Mouse (Mus musculus) midbrain, embryonic 16.5 days (tissue): ENCODE data around the gene Cox7a2. TPM values are rescaled to one million over a fixed set of nuclear protein-coding genes. Genes with fewer than 3 reads are reported as not detected.

Source experiments
- ATAC-seq: fragments of 200-750 bp; cut with Nextera tagmentation; 2 replicates; pipeline ENCODE4 v1.8.0; 2017; ENCODE audit warnings: moderate TSS enrichment
- H3K27ac ChIP-seq: fragments of 300-500 bp; sonication (generic); 2 replicates; pipeline ENCODE4 v1.5.1; 2014; ENCODE audit warnings: mild to moderate bottlenecking, low read length, mixed read lengths
- H3K27me3 ChIP-seq: fragments of 300-500 bp; sonication (generic); 2 replicates; pipeline ENCODE4 v1.6.1; 2014; ENCODE audit warnings: low read depth, low read length, mixed read lengths; ENCODE audit not compliant: control insufficient read depth, insufficient read depth
- H3K36me3 ChIP-seq: fragments of 300-500 bp; sonication (generic); 2 replicates; pipeline ENCODE4 v1.6.1; 2014; ENCODE audit warnings: mild to moderate bottlenecking, low read length, moderate library complexity, mixed read lengths; ENCODE audit not compliant: control insufficient read depth, insufficient read depth
- H3K4me1 ChIP-seq: fragments of 300-500 bp; sonication (generic); 2 replicates; pipeline ENCODE4 v1.6.1; 2014; ENCODE audit warnings: mild to moderate bottlenecking, low read length, mixed read lengths; ENCODE audit not compliant: control insufficient read depth, insufficient read depth
- H3K4me2 ChIP-seq: fragments of 300-500 bp; sonication (generic); 2 replicates; pipeline ENCODE4 v1.6.1; 2014; ENCODE audit warnings: mild to moderate bottlenecking, low read length, mixed read lengths
- H3K4me3 ChIP-seq: fragments of 300-500 bp; sonication (generic); 2 replicates; pipeline ENCODE4 v1.5.1; 2014; ENCODE audit warnings: low read depth, mild to moderate bottlenecking, low read length, moderate library complexity, mixed read lengths
- H3K9ac ChIP-seq: fragments of 300-500 bp; sonication (generic); 2 replicates; pipeline ENCODE4 v1.6.1; 2014; ENCODE audit warnings: low read depth, low read length, mixed read lengths
- H3K9me3 ChIP-seq: fragments of 300-500 bp; sonication (generic); replicated peaks from 2 replicates; pipeline ENCODE4 v1.6.1; 2014; ENCODE audit warnings: mild to moderate bottlenecking, low read length, mixed read lengths; ENCODE audit not compliant: control insufficient read depth, poor library complexity, severe bottlenecking
- WGBS: fragments of 180-500 bp; shearing (Covaris S2); extraction: QIAGEN DNeasy Blood & Tissue Kit; methylation state at CpG from one replicate; pipeline ENCODE4 v1.1.7; 2014; 5-methylcytosine and 5-hydroxymethylcytosine counted together
- polyA plus RNA-seq: library from polyadenylated mRNA; unstranded; fragments of >200 nt; fragmentation: Nextera tagmentation; extraction: Ambion mirVana; gene quantifications from 2 replicates; pipeline ENCODE4 v1.2.1, GENCODE M21; 2015

The Cox7a2 gene
- polyA plus RNA-seq, 1 experiment from 2014 or later = 782 TPM

DNA sequence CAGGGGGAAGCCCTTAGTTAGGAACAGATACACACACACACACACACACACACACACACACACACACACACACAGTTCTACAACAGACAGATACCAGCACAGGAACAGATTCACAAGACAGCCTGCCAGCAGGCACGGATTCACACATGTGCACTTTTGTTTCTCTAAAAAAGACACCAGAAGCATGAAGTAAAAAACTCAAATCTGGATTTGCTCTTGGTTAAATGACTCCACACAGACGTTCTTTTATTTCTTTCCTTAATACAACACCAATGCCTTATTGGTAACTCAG is 26.1 kb upstream of the Cox7a2 start:
- Histone ChIP-seq H3K4me2 (no peak overlapping the region), H3K27me3 (no peaks in the 10 kb centered on the region), H3K36me3 (no peaks in the 10 kb centered on the region), H3K9me3 (no peaks in the 10 kb centered on the region), H3K4me1 (peaks cover 24% of the 10 kb centered on the region; the same call in 1 of the 2 replicates), H3K4me3 (no peak overlapping the region), H3K27ac (no peak overlapping the region), H3K9ac (no peak overlapping the region)
- 84% methylated on average over 2 of the region's 2 CpGs for WGBS
- no peak for ATAC-seq

GRCm38 (mm10) chr9:79784934-79785793 is 25.5 kb upstream of the Cox7a2 start:
- H3K36me3 ChIP-seq = no peaks in the 10 kb centered on the region
- H3K9ac ChIP-seq = no peak overlapping the region
- no peaks in the 10 kb centered on the region for H3K27me3 ChIP-seq
- H3K4me3 ChIP-seq = no peak overlapping the region
- WGBS = 88% methylated on average over 2 of the region's 2 CpGs
- no peak overlapping the region for H3K27ac ChIP-seq
- H3K4me1 ChIP-seq = peaks cover 19% of the 10 kb centered on the region; the same call in 1 of the 2 replicates
- no peaks in the 10 kb centered on the region for H3K9me3 ChIP-seq
- ATAC-seq = no peak
- no peak overlapping the region for H3K4me2 ChIP-seq

- Histone ChIP-seq H3K9me3 (no peaks in the 10 kb centered on the region), H3K36me3 (no peaks in the 10 kb centered on the region), H3K27me3 (no peaks in the 10 kb centered on the region), H3K9ac (no peak overlapping the region), H3K4me1 (peaks cover 15% of the 10 kb centered on the region; the same call in 1 of the 2 replicates), H3K4me2 (no peak overlapping the region), H3K27ac (no peak overlapping the region), H3K4me3 (no peak overlapping the region)
- WGBS = 53% methylated on average over 3 of the region's 3 CpGs
- no peak for ATAC-seq
Measured at GRCm38 (mm10) chr9:79784439-79784838, 24.8 kb upstream of the Cox7a2 start.

DNA sequence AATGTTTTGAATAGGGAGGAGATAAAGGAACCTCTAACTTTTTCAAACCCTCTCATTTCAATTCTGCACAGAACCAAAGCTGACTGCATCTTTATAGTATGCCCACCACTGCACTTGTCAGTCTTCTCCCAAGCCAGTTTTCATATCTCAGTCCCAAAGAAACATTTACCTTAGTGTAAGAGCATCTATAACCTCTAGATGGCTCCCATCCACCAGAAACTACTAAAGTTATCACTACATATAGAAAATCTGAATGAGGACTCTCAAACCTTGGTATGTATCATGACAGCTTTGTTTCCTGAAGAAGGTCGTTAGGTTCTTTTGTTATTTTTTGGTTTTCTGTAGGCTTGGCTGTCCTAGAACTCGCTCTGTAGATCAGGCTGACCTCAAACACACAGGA is 19.7 kb upstream of the Cox7a2 start:
- H3K9me3 ChIP-seq = no peaks in the 10 kb centered on the region
- H3K4me3 ChIP-seq = no peak overlapping the region
- no peaks in the 10 kb centered on the region for H3K27me3 ChIP-seq
- no peak overlapping the region for H3K4me2 ChIP-seq
- 76% methylated on average over 2 of the region's 2 CpGs for WGBS
- peaks cover 5% of the 10 kb centered on the region; the same call in 1 of the 2 replicates for H3K36me3 ChIP-seq
- H3K4me1 ChIP-seq = no peaks in the 10 kb centered on the region
- H3K9ac ChIP-seq = no peak overlapping the region
- H3K27ac ChIP-seq = no peak overlapping the region
- ATAC-seq = 0 out of 2 replicates have a peak, but pooled peaks have one; percentile 45

DNA sequence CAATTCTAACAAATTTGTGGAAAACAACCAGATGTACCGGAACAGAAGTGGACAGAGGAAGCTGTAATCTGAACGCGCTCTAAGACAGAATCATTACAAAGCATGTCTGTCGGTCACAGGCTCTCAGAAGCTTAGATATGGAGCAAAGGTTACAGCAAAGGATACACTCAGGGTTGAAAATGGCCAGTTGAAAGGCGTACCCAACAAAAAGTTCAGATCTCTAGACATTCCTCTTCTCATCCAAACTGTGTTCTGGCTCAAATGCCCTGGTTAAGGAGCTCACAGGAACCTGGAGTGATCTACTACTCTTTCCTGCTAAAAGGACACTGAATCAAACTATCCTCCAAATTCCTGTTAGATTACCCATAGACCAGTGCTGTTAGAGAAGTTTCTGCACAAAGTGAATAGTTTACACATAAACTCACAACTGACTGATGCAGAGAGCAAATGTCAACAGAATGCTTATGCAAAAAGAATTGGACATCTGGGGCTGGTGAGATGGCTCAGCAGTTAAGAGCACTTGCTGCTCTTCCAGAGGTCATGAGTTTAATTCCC is 7.4 kb upstream of the Cox7a2 start:
- no peak overlapping the region for H3K27ac ChIP-seq
- H3K4me3 ChIP-seq = no peak overlapping the region
- H3K36me3 ChIP-seq = 0 out of 2 replicates have a peak, but pooled peaks cover 3% of the 10 kb centered on the region
- H3K9ac ChIP-seq = no peak overlapping the region
- H3K4me2 ChIP-seq = no peak overlapping the region
- no peaks in the 10 kb centered on the region for H3K9me3 ChIP-seq
- ATAC-seq = no peak
- H3K27me3 ChIP-seq = no peaks in the 10 kb centered on the region
- no peaks in the 10 kb centered on the region for H3K4me1 ChIP-seq
- 96% methylated on average over 5 of the region's 5 CpGs for WGBS

- no peak overlapping the region for H3K9ac ChIP-seq
- H3K4me2 ChIP-seq = no peak overlapping the region
- H3K27me3 ChIP-seq = no peaks in the 10 kb centered on the region
- H3K4me3 ChIP-seq = no peak overlapping the region
- ATAC-seq = no peak
- no peaks in the 10 kb centered on the region for H3K9me3 ChIP-seq
- H3K4me1 ChIP-seq = peaks cover 2% of the 10 kb centered on the region; the same call in 1 of the 2 replicates
- no peaks in the 10 kb centered on the region for H3K36me3 ChIP-seq
- WGBS = 88% methylated on average over 4 of the region's 4 CpGs
- no peak overlapping the region for H3K27ac ChIP-seq
Measured at GRCm38 (mm10) chr9:79765329-79765728, 5.7 kb upstream of the Cox7a2 start.

GRCm38 (mm10) chr9:79762519-79762918 is 2.8 kb upstream of the Cox7a2 start:
- WGBS = 83% methylated on average over 6 of the region's 6 CpGs
- Histone ChIP-seq H3K9ac (no peak overlapping the region), H3K9me3 (no peaks in the 10 kb centered on the region), H3K4me2 (no peak overlapping the region), H3K27ac (no peak overlapping the region), H3K4me3 (no peak overlapping the region), H3K4me1 (peaks cover 14% of the 10 kb centered on the region), H3K27me3 (no peaks in the 10 kb centered on the region), H3K36me3 (no peaks in the 10 kb centered on the region)
- no peak for ATAC-seq

- peak overlapping the region; percentile 80 for H3K9ac ChIP-seq
- no peaks in the 10 kb centered on the region for H3K9me3 ChIP-seq
- peaks cover 14% of the 10 kb centered on the region for H3K4me1 ChIP-seq
- H3K27me3 ChIP-seq = no peaks in the 10 kb centered on the region
- H3K27ac ChIP-seq = peak overlapping the region; percentile 82
- H3K4me2 ChIP-seq = peak overlapping the region; percentile 80
- ATAC-seq = peak; percentile 69
- 9% methylated on average over 14 of the region's 14 CpGs for WGBS
- H3K4me3 ChIP-seq = peak overlapping the region; percentile 88
- no peaks in the 10 kb centered on the region for H3K36me3 ChIP-seq
Measured at GRCm38 (mm10) chr9:79760076-79760475, 398 bp upstream of the Cox7a2 start.

GRCm38 (mm10) chr9:79755311-79755710 is 4.4 kb downstream of the Cox7a2 start:
- no peak for ATAC-seq
- H3K36me3 ChIP-seq = peaks cover 10% of the 10 kb centered on the region

More at GRCm38 (mm10) chr9:79755311-79755710, 4.4 kb downstream of the Cox7a2 start:
- Histone ChIP-seq H3K27me3 (no peaks in the 10 kb centered on the region), H3K27ac (no peak overlapping the region), H3K4me1 (peaks cover 12% of the 10 kb centered on the region), H3K9ac (no peak overlapping the region), H3K9me3 (no peaks in the 10 kb centered on the region), H3K4me3 (no peak overlapping the region), H3K4me2 (no peak overlapping the region)
- 97% methylated on average over 4 of the region's 4 CpGs for WGBS
